Mouse (Mus musculus): ENCODE results near the gene Caskin1. TPM values are rescaled to one million over a fixed set of nuclear protein-coding genes. Genes with fewer than 3 reads are reported as not detected.

The Caskin1 gene
- not detected for total RNA-seq (2023)

DNA sequence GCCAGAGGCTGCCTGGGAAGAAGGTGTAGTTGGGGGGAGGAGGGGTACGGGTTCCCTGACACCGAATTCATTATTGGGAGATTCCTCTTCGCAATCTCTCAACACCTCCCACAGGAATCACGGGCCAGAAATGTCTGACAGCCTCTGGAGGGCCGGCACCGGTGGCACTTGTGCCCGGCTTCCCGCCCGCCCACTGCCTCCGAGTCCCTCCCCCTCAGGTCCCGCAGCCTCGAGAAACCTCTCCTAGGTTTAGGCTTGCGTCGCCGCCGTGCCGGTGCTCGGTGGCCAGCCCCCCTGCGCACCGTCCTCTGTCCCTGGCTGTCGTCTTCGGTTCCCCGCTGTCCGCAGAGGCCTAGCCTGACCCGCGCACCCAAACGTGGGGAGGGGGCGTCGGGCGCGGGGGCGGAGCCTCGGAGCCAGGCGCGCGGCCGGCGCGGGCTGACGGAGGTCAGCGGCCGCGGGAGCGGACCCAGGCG lies at the start of gene Caskin1:
TSS of gene Caskin1 (plus strand) at position 416 of the 476 bp plus-strand sequence.

GRCm38 (mm10) chr17:24442632-24443155 lies 45.7 kb upstream of the Caskin1 start, which contains the start of gene Dnase1l2:
Gene Dnase1l2 (minus strand): TSS chr17:24443105.

GRCm38 (mm10) chr17:24469910-24470602 lies 18.3 kb upstream of the Caskin1 start, which contains the start of the genes E4f1 and Pgp:
Gene E4f1 (minus strand): TSS chr17:24470313.
Gene Pgp (plus strand): TSS chr17:24470392.

DNA sequence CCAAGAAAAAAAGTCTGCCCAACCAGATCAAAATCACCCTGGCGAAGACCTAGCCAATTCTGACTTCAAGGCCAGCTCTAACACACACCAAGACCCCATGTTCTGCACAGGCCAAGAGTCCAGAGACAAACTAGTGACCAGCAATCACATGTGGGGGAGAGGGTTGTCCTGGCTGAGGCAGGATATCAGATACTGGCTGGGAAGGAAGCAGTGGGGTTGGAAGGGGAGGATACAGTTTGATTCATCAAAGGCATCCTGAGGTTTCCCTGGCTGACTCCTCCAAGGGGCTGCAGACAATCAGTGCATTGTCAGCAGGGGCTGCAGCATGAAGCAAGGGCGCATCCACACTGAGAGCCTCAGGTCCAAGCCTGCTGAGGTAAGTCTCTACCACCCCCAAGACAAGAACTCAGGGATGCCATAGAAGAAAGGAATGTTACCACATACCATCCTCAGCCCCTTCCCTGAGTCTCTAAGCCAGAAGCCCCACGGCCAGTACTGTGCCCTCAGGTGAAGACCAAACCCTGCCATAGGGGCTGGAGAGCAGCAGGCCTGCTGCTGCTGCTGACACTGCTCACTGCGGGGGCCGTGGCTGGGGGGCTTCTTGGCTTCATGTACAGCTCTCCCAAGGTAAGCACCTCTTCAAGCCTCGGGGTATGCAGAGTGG lies 14.7 kb upstream of the Caskin1 start, which contains the start of gene Bricd5:
TSS of gene Bricd5 (plus strand) at position 273 of the 664 bp plus-strand sequence.

DNA sequence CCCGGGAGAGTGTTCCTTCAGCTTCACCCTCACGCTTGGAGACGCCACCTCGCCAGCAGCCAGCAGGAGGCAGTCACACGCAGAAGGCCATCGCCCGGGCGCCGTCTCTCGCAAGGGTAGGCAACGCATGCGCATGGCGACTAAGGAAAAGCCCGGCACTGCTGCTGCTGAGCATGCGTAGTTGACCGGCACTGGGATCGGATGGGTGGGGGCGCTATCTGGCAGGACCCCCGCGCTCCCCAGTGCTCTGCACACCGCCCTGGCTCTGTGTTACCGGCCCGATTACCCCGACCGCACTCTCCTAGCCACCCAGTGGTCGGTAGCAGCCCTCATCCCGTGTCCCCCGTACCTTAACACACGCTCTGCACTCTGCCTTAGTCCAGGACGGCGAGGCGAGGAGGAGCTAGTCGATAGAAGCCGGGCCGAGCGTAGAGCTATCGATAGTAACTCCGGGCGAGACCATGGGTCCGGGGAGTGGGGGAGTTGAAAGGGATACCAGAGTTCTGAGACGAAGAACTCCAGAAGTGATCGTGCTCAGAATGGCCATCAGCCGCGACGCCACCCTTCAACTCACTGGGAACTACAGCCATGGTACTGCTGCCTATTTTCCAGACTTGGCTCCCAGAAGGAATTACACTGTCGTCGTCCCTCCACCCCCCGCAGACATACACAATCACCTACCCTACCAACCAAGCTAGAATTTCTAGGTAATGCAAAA lies 9.6 kb upstream of the Caskin1 start, which contains the start of gene Mlst8:
TSS of gene Mlst8 (minus strand) at position 416 of the 718 bp plus-strand sequence.

GRCm38 (mm10) chr17:24527723-24528559 lies 39.5 kb downstream of the Caskin1 start, which contains the start of gene Traf7:
Gene Traf7 (minus strand): TSS chr17:24527938.

GRCm38 (mm10) chr17:24534160-24534718 lies 45.8 kb downstream of the Caskin1 start, which contains the start of gene Rab26:
Gene Rab26 (minus strand): TSS chr17:24534210.

GRCm38 (mm10) chr17:24549618-24550415 lies 61.4 kb downstream of the Caskin1 start, which contains the start of gene Pkd1:
Gene Pkd1 (plus strand): TSS chr17:24549834.

Other genes with a start within 250 kb of the Caskin1 start
- gene Ccnf, start 237.1 kb upstream of the Caskin1 start, total RNA-seq (2023): 10 to 100 TPM; 44.1 to 49.2 TPM
- gene Abca17, start 137.5 kb upstream of the Caskin1 start, total RNA-seq (2023): under 1 TPM in 1 of 2 experiments, not detected in 1; 0.07 TPM
- gene Abca3, start 136.7 kb upstream of the Caskin1 start, total RNA-seq (2023): 10 to 100 TPM; 37.7 to 42.7 TPM
- gene Rnps1, start 74.0 kb upstream of the Caskin1 start, total RNA-seq (2023): 10 to 100 TPM; 61.6 to 70.5 TPM
- gene Eci1, start 62.0 kb upstream of the Caskin1 start, total RNA-seq (2023): 10 to 100 TPM; 11.5 to 14.1 TPM
- gene Dnase1l2, start 45.5 kb upstream of the Caskin1 start, total RNA-seq (2023): 1 to 10 TPM; 2.0 to 2.3 TPM
- gene E4f1, start 18.3 kb upstream of the Caskin1 start, total RNA-seq (2023): 10 to 100 TPM; 31.8 to 42.2 TPM
- 10 to 100 TPM; 24.7 to 26.6 TPM for gene Pgp, start 18.2 kb upstream of the Caskin1 start, total RNA-seq (2023)
- gene Bricd5, start 14.7 kb upstream of the Caskin1 start, total RNA-seq (2023): not detected
- 10 to 100 TPM; 42.8 to 46.1 TPM for gene Mlst8, start 9.5 kb upstream of the Caskin1 start, total RNA-seq (2023)
- gene Traf7, start 39.3 kb downstream of the Caskin1 start, total RNA-seq (2023): 100 to 1,000 TPM; 132 to 134 TPM
- 1 to 10 TPM in 1 of 2 experiments, under 1 TPM in 1; 0.95 to 1.1 TPM for gene Rab26, start 45.6 kb downstream of the Caskin1 start, total RNA-seq (2023)
- gene Pkd1, start 61.2 kb downstream of the Caskin1 start, total RNA-seq (2023): 10 to 100 TPM; 16.1 to 22.7 TPM
- 10 to 100 TPM; 54.4 to 55.6 TPM for gene Tsc2, start 144.0 kb downstream of the Caskin1 start, total RNA-seq (2023)
- gene Nthl1, start 144.1 kb downstream of the Caskin1 start, total RNA-seq (2023): 1 to 10 TPM; 1.3 to 2.5 TPM
- 1 to 10 TPM; 2.1 to 3.1 TPM for gene Slc9a3r2, start 161.7 kb downstream of the Caskin1 start, total RNA-seq (2023)
- gene Npw, start 169.9 kb downstream of the Caskin1 start, total RNA-seq (2023): not detected
- gene Zfp598, start 181.1 kb downstream of the Caskin1 start, total RNA-seq (2023): 10 to 100 TPM; 27.1 to 28.0 TPM
- not detected for gene Syngr3, start 201.4 kb downstream of the Caskin1 start, total RNA-seq (2023)
- 1 to 10 TPM; 7.6 to 9.4 TPM for gene Gfer, start 207.6 kb downstream of the Caskin1 start, total RNA-seq (2023)
- 1 to 10 TPM; 1.2 to 1.5 TPM for gene Noxo1, start 207.6 kb downstream of the Caskin1 start, total RNA-seq (2023)
- gene Tbl3, start 219.1 kb downstream of the Caskin1 start, total RNA-seq (2023): 10 to 100 TPM; 16.4 to 16.5 TPM
- gene Rnf151, start 229.5 kb downstream of the Caskin1 start, total RNA-seq (2023): not detected
- gene Rps2, start 229.5 kb downstream of the Caskin1 start, total RNA-seq (2023): 100 to 1,000 TPM; 535 to 536 TPM
- gene Ndufb10, start 235.9 kb downstream of the Caskin1 start, total RNA-seq (2023): 10 to 100 TPM; 65.0 to 72.7 TPM
- 1 to 10 TPM; 1.9 to 2.1 TPM for gene Rpl3l, start 239.2 kb downstream of the Caskin1 start, total RNA-seq (2023)
- 1,000 to 10,000 TPM; 1,180 to 1,230 TPM for gene Msrb1, start 248.0 kb downstream of the Caskin1 start, total RNA-seq (2023)

Measured in neutrophil, adult 59 days (primary cell).